Mouse (Mus musculus): ENCODE results near the gene Olfr876. TPM values are rescaled to one million over a fixed set of nuclear protein-coding genes. Genes with fewer than 3 reads are reported as not detected.

Olfr876 gene
- polyA plus RNA-seq, 1 experiment = not detected

DNA sequence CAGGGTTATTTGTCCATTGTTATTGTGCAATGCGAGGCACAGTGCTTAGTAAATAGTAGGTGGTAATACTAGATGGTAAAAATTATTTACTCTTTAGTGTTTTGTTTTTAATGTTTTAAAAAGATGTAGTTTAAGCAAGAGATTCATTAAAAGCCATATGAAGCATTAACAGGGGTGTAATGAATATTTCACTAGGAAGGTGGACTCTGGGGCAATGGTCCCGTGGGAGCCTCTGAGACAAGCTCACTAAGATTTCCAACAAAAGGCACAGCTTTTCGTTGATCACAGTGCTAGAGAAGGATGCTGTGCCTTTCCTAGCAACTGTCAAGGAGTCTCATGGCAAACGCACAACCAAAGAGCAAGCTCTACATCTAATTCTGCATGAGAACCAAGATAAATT, 51.1 kb downstream of the Olfr876 start, which contains the start of gene Olfr877:
Gene Olfr877, plus strand, starts transcription at position 301 of the 400 bp plus-strand sequence.
- Histone ChIP-seq H3K27ac (replicated peaks; ENCODE audit: low read depth, low read length) (no peak within 1 kb of the TSS), H3K4me1 (ENCODE audit: control insufficient read depth, insufficient read depth, insufficient read length, low read length) (no peaks in the 10 kb centered on the region), H3K4me3 (ENCODE audit: insufficient read depth, low read depth, low read length) (no peak within 1 kb of the TSS)

Other genes with a start within 250 kb of the Olfr876 start
- gene Siae, start 247.3 kb upstream of the Olfr876 start, polyA plus RNA-seq (2012; ENCODE audit: insufficient read depth, insufficient read length, missing spikeins) = 11.7 and 12.1 TPM in 2 replicates
- 13.3 and 14.2 TPM in 2 replicates for gene Spa17, start 189.3 kb upstream of the Olfr876 start, polyA plus RNA-seq (2012; ENCODE audit: insufficient read depth, insufficient read length, missing spikeins)
- 15.1 and 15.6 TPM in 2 replicates for gene Tbrg1, start 145.7 kb upstream of the Olfr876 start, polyA plus RNA-seq (2012; ENCODE audit: insufficient read depth, insufficient read length, missing spikeins)
- not detected in 2 replicates for gene Panx3, start 133.8 kb upstream of the Olfr876 start, polyA plus RNA-seq (2012; ENCODE audit: insufficient read depth, insufficient read length, missing spikeins)
- not detected in 2 replicates for gene Olfr160, start 86.8 kb upstream of the Olfr876 start, polyA plus RNA-seq (2012; ENCODE audit: insufficient read depth, insufficient read length, missing spikeins)
- not detected in 2 replicates for gene Olfr874, start 57.9 kb upstream of the Olfr876 start, polyA plus RNA-seq (2012; ENCODE audit: insufficient read depth, insufficient read length, missing spikeins)
- gene Olfr875, start 31.2 kb upstream of the Olfr876 start, polyA plus RNA-seq (2012; ENCODE audit: insufficient read depth, insufficient read length, missing spikeins) = not detected in 2 replicates
- not detected in 2 replicates for gene Olfr877, start 51.2 kb downstream of the Olfr876 start, polyA plus RNA-seq (2012; ENCODE audit: insufficient read depth, insufficient read length, missing spikeins)
- not detected in 2 replicates for gene Olfr145, start 93.7 kb downstream of the Olfr876 start, polyA plus RNA-seq (2012; ENCODE audit: insufficient read depth, insufficient read length, missing spikeins)
- not detected in 2 replicates for gene Olfr878, start 114.8 kb downstream of the Olfr876 start, polyA plus RNA-seq (2012; ENCODE audit: insufficient read depth, insufficient read length, missing spikeins)
- not detected in 2 replicates for gene Olfr881, start 188.8 kb downstream of the Olfr876 start, polyA plus RNA-seq (2012; ENCODE audit: insufficient read depth, insufficient read length, missing spikeins)
- not detected in 2 replicates for gene Olfr883, start 222.8 kb downstream of the Olfr876 start, polyA plus RNA-seq (2012; ENCODE audit: insufficient read depth, insufficient read length, missing spikeins)
- gene Olfr884, start 243.5 kb downstream of the Olfr876 start, polyA plus RNA-seq (2012; ENCODE audit: insufficient read depth, insufficient read length, missing spikeins) = not detected in 2 replicates

All from brown adipose tissue, adult 24 weeks (tissue).